In the genomic region with DNA sequence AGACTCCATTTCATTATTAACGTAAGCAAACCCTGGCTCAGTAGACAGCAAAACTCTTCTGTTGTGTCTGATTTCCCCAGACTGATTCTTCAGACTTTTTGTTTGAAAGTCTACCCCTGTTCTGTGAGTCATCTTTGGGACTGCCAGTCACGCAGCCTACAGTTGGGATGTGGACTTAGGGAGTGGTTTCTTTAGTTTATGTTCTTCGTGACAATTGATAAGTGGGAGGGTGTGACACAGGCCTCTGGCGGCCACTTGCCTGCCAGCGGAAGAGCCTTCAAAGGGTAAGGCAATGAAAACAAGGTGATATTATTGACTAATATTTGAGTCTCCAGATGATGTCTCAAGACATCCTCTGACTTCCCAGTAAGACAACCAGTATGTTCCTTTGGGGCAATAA, we compare ENCODE assay signal across 15 mouse cellular contexts.
"Had no signal": no experiment of that assay in that cellular context is flagged by ENCODE, and none has a peak within 500 bp of the region (broad histone marks: within the 10 kb centered on the region; RNA-seq: fewer than 3 reads in every experiment).

No protein-coding gene starts in this region.

- H3K4me2 ChIP-seq: lung, embryonic 14.5 days; midbrain, embryonic 12.5 days; neural tube, embryonic 13.5 days; stomach, embryonic 15.5 days had no signal

- H3K9me3 ChIP-seq: midbrain, embryonic 12.5 days; neural tube, embryonic 13.5 days; stomach, embryonic 15.5 days had no signal

- DNase-seq: kidney, adult 18-20 months; liver, postnatal 0 days; lung, embryonic 14.5 days; lung, postnatal 10 days; lung, postnatal 4 days; right cerebral cortex, postnatal 25 days; spleen, adult 18-20 months; thymus, adult 18-20 months; thymus, postnatal 36 days had no signal

- H3K27me3 ChIP-seq: midbrain, embryonic 12.5 days; neural tube, embryonic 13.5 days; stomach, embryonic 15.5 days had no signal

- H3K9ac ChIP-seq: liver, postnatal 0 days; lung, embryonic 14.5 days; midbrain, embryonic 12.5 days; neural tube, embryonic 13.5 days; stomach, embryonic 15.5 days had no signal

- H3K27ac ChIP-seq: midbrain, embryonic 12.5 days; neural tube, embryonic 13.5 days; stomach, embryonic 15.5 days had no signal

- H3K4me3 ChIP-seq: midbrain, embryonic 12.5 days; myocyte; neural tube, embryonic 13.5 days; stomach, embryonic 15.5 days had no signal

- H3K36me3 ChIP-seq: midbrain, embryonic 12.5 days; neural tube, embryonic 13.5 days; stomach, embryonic 15.5 days had no signal

- ATAC-seq: intestine, embryonic 16.5 days; liver, postnatal 0 days; midbrain, embryonic 16.5 days had no signal
